Mouse (Mus musculus) bone marrow, adult 2 months (tissue): ENCODE results near the gene Ldb2.

Experiments
- CTCF ChIP-seq: fragments of 200-500 bp; IDR thresholded peaks from 2 replicates; pipeline ENCODE4 v1.5.1; 2011; ENCODE audit warnings: low read length, control low read depth; ENCODE audit not compliant: control insufficient read depth, insufficient read depth
- POLR2A ChIP-seq: fragments of 200-500 bp; IDR thresholded peaks from 2 replicates; pipeline ENCODE4 v1.6.1; 2011; ENCODE audit warnings: low read depth, mild to moderate bottlenecking, control low read depth, low read length, borderline replicate concordance; ENCODE audit not compliant: control insufficient read depth

DNA sequence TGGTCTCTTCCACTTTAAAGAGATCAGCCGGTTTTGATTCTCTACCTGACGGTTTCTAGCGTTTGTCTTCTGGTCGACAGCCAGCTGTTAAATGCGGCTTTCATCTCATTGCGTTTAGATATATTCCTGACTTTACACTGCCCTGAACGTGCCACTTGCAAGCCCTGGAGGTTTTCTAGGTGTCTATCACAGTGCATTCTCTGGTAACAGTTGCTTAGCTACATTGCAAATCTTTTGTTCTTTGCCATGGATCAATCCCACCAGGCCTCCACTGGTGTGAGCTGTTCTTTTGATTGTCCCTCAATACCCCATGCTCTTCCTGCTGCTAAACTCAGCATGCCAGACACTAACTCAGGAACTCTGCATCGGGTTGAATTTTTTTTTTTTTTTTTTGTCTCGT lies 145.1 kb downstream of the Ldb2 start:
- TF ChIP-seq POLR2A = no peak
- no peak for TF ChIP-seq CTCF
